Mouse (Mus musculus) limb, embryonic 13.5 days (tissue): ENCODE data around the gene Cyb561d1. TPM values are rescaled to one million over a fixed set of nuclear protein-coding genes. Genes with fewer than 3 reads are reported as not detected.

ENCODE experiments used
- ATAC-seq: fragments of 200-750 bp; cut with Nextera tagmentation; 2 replicates; pipeline ENCODE4 v1.8.0; 2017; ENCODE audit warnings: low read depth, moderate number of reproducible peaks, moderate TSS enrichment; ENCODE audit not compliant: low FRiP score
- H3K27ac ChIP-seq: fragments of 300-500 bp; sonication (generic); 2 replicates; pipeline ENCODE4 v1.5.1; 2015; ENCODE audit warnings: inconsistent platforms, mild to moderate bottlenecking, moderate library complexity
- H3K27me3 ChIP-seq: fragments of 300-500 bp; sonication (generic); 2 replicates; pipeline ENCODE4 v1.6.1; 2015; ENCODE audit warnings: mild to moderate bottlenecking, inconsistent platforms
- H3K36me3 ChIP-seq: fragments of 300-500 bp; sonication (generic); 2 replicates; pipeline ENCODE4 v1.6.1; 2015; ENCODE audit warnings: inconsistent platforms, mild to moderate bottlenecking, moderate library complexity
- H3K4me1 ChIP-seq: fragments of 300-500 bp; sonication (generic); 2 replicates; pipeline ENCODE4 v1.6.1; 2015; ENCODE audit warnings: inconsistent platforms
- H3K4me2 ChIP-seq: fragments of 300-500 bp; sonication (generic); replicated peaks from 2 replicates; pipeline ENCODE4 v1.6.1; 2015; ENCODE audit warnings: inconsistent platforms, mild to moderate bottlenecking, moderate library complexity
- H3K4me3 ChIP-seq: fragments of 300-500 bp; sonication (generic); 2 replicates; pipeline ENCODE4 v1.5.1; 2015; ENCODE audit warnings: moderate library complexity, mild to moderate bottlenecking, inconsistent platforms
- H3K9ac ChIP-seq: fragments of 300-500 bp; sonication (generic); 2 replicates; pipeline ENCODE4 v1.6.1; 2015; ENCODE audit warnings: mild to moderate bottlenecking, inconsistent platforms
- H3K9me3 ChIP-seq: fragments of 300-500 bp; sonication (generic); 2 replicates; pipeline ENCODE4 v1.6.1; 2016; ENCODE audit warnings: inconsistent platforms
- WGBS: fragments of 180-500 bp; shearing (Covaris S2); methylation state at CpG from one replicate; pipeline ENCODE4 v1.1.7; 2015; 5-methylcytosine and 5-hydroxymethylcytosine counted together
- polyA plus RNA-seq: library from polyadenylated mRNA; unstranded; fragments of >200 nt; fragmentation: Nextera tagmentation; extraction: Ambion mirVana; gene quantifications from 2 replicates; pipeline ENCODE4 v1.2.1, GENCODE M21; 2015

Cyb561d1 gene
- polyA plus RNA-seq, 1 experiment from 2014 or later = 1.8 TPM

DNA sequence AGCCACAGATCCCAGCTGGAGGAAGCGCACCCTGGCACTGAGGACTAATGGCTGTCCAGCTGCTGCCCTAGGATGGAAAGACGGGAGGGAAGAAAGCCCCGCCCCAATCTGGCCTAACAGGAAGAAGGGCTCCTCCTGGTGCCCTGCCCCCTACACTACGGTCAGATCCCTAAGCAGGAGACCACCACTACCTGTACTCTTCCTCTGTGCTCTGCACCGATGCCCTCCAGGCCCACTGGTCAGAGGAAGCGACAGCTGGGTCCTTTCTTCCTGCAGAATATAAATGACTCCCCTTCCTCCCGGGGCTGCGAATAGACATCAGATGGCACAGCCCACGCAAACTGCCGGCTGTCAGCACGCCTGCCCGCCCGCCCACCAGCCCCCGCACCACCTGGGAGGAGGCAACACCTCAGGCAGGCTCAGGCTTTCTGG lies 3.9 kb downstream of the Cyb561d1 start:
- Histone ChIP-seq H3K9me3 (no peaks in the 10 kb centered on the region), H3K4me3 (no peak overlapping the region), H3K4me2 (peak overlapping the region; percentile 45), H3K4me1 (peaks cover 47% of the 10 kb centered on the region), H3K36me3 (peaks cover 13% of the 10 kb centered on the region), H3K9ac (peak overlapping the region; percentile 35), H3K27me3 (no peaks in the 10 kb centered on the region), H3K27ac (no peak overlapping the region)
- ATAC-seq = no peak
- 13% methylated on average over 13 of the region's 14 CpGs for WGBS

DNA sequence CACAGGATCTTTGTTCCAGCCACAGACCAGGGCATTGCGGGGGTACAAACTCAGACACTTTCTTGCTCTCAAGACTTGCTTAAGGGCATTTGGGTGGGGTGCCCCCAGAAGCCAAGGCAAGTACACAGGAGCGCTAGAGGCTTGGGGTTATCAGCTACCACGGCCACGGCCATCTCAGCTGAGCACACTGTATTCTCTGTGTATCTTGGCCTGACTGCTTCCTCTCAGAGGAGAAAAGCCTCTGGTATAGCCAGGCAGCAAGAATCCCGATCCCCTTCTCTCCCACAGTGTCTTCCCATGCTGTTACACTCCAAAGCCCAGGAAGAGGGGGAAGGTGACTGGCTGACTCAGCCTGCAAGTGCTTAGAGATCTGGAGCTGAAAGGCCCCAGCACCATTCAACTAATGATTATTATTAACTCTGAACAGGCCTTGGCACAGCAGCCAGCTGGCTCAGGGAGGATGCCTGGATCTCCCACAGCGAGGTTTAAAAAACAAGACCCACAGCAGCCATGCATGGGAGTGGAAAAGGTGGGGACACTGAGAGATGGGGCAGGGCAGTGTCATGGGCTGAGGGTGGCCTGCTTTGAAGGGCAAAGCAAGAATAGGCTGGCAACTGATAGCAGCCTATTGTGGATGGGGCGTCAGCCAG lies 4.9 kb downstream of the Cyb561d1 start:
- Histone ChIP-seq H3K36me3 (peaks cover 6% of the 10 kb centered on the region; the same call in 1 of the 2 replicates), H3K4me1 (peaks cover 37% of the 10 kb centered on the region), H3K4me2 (no peak overlapping the region), H3K4me3 (no peak overlapping the region), H3K27me3 (no peaks in the 10 kb centered on the region), H3K9ac (peak overlapping the region; percentile 35; the same call in 1 of the 2 replicates), H3K9me3 (no peaks in the 10 kb centered on the region), H3K27ac (no peak overlapping the region)
- 65% methylated on average over 7 of the region's 7 CpGs for WGBS
- no peak for ATAC-seq

DNA sequence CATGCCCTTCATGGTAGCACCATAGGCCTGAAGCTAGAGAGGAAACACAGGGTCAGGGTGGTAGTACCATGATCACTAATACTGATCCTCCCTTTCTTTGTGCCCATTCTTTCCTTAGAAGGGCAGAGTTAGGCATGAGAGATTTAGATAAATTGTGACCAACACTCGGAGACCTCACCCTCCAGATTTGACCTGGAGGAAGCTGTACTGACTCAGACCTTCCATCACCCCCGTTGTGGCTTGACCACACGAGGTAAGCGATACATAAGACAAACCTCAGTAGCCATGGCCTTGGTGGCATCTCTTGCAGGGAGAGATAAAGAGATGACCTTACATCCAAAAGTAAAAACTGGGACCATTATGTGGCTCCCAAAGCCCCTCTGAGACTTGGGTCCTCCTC lies 5.7 kb downstream of the Cyb561d1 start:
- Histone ChIP-seq H3K4me1 (peaks cover 31% of the 10 kb centered on the region), H3K4me2 (no peak overlapping the region), H3K9me3 (no peaks in the 10 kb centered on the region), H3K27ac (no peak overlapping the region), H3K36me3 (peaks cover 6% of the 10 kb centered on the region; the same call in 1 of the 2 replicates), H3K27me3 (no peaks in the 10 kb centered on the region), H3K4me3 (no peak overlapping the region), H3K9ac (no peak overlapping the region)
- WGBS = 75% methylated on average over 4 of the region's 4 CpGs
- no peak for ATAC-seq

DNA sequence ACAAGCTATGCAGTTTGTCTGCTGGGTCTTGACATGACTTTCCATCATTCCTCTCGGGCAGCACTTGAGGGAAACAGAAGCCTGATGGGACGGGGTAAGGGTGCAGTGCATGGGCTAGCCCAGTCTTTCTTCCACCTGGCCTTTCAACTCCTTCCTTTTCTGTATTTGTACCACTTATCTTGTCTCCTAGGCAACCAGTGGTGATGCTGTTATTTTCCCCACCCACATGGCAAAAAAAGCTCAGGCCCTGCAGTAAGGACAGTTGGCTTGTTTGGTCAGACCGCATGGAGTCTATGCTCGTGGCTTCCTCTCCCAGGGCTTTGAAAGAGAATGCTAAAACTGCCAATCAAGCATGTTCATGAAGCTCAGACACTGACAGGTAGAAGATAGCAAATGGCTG lies 7.3 kb downstream of the Cyb561d1 start:
- Histone ChIP-seq H3K27me3 (no peaks in the 10 kb centered on the region), H3K27ac (no peak overlapping the region), H3K9me3 (no peaks in the 10 kb centered on the region), H3K4me1 (peaks cover 32% of the 10 kb centered on the region), H3K4me2 (no peak overlapping the region), H3K9ac (no peak overlapping the region), H3K4me3 (no peak overlapping the region), H3K36me3 (no peaks in the 10 kb centered on the region; the same call in 1 of the 2 replicates)
- 70% methylated on average over 4 of the region's 4 CpGs for WGBS
- no peak for ATAC-seq

DNA sequence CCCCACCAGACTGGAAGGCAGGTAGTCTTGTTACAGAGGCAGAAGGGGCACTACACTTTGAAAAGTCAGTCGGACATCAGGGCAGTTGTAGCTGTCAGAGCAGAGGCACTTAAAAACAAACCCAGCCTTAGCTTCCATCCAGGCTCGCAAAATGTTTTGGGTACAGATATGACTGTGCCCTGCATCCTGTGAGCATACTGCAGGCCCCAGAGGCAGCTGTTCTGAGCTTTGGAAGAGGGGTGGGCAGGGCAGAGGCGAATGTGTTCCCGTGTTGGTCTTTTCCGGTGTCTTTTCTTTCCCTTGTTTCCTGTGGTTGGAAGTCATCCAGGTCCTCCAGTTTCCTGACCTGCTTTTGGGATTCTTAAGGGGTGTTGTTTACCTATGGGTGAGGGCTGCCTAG lies 11.1 kb downstream of the Cyb561d1 start:
- 54% methylated on average over 5 of the region's 5 CpGs for WGBS
- peaks cover 21% of the 10 kb centered on the region for H3K27me3 ChIP-seq
- H3K9me3 ChIP-seq = no peaks in the 10 kb centered on the region
- no peak overlapping the region for H3K4me3 ChIP-seq
- no peak for ATAC-seq
- H3K27ac ChIP-seq = no peak overlapping the region
- H3K4me1 ChIP-seq = peaks cover 16% of the 10 kb centered on the region; the same call in 1 of the 2 replicates
- H3K9ac ChIP-seq = peak overlapping the region; percentile 19; the same call in 1 of the 2 replicates
- H3K36me3 ChIP-seq = peaks cover 3% of the 10 kb centered on the region; the same call in 1 of the 2 replicates
- no peak overlapping the region for H3K4me2 ChIP-seq

DNA sequence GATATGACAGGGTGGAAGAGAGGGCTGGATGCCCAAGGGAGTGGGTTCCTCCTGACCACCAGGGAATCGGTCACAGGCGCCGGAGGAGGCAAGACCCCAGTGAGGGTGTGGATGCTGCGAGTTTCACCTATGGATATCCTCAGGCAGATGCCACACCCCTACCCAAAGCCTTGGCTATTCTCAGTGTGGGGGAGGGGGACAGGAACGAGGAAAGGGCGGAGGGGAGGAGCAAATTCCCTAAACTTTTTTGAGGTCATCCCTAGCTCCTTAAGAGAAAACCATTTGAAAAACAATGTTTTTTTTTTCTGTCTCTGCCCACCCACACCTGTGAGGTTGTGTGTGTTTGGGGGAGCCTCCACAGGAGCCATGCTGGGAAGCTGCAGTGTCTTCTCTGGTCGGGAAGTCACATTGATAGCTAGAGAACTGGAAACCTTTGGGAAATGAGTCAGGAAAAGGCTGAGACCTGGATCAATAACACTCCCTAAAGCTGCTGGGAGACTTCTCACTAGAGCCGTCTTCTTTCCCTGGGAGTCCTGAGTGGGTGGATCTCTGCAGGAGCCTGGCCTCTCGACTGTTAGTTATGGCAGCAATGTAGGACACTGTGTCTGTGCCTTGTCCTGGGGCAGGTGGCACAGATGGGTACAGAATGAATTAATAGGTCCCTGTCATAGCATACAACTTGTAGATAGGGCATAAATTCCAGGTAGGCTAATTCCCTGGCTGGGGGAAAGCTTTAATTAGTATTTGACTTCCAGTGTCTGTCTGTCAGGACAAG lies 12.1 kb downstream of the Cyb561d1 start:
- H3K9me3 ChIP-seq = no peaks in the 10 kb centered on the region
- H3K4me3 ChIP-seq = no peak overlapping the region
- H3K36me3 ChIP-seq = peaks cover 3% of the 10 kb centered on the region; the same call in 1 of the 2 replicates
- peaks cover 16% of the 10 kb centered on the region; the same call in 1 of the 2 replicates for H3K4me1 ChIP-seq
- no peak overlapping the region for H3K9ac ChIP-seq
- H3K4me2 ChIP-seq = no peak overlapping the region
- H3K27ac ChIP-seq = no peak overlapping the region
- ATAC-seq = no peak
- H3K27me3 ChIP-seq = peaks cover 21% of the 10 kb centered on the region
- WGBS = 70% methylated on average over 9 of the region's 9 CpGs

DNA sequence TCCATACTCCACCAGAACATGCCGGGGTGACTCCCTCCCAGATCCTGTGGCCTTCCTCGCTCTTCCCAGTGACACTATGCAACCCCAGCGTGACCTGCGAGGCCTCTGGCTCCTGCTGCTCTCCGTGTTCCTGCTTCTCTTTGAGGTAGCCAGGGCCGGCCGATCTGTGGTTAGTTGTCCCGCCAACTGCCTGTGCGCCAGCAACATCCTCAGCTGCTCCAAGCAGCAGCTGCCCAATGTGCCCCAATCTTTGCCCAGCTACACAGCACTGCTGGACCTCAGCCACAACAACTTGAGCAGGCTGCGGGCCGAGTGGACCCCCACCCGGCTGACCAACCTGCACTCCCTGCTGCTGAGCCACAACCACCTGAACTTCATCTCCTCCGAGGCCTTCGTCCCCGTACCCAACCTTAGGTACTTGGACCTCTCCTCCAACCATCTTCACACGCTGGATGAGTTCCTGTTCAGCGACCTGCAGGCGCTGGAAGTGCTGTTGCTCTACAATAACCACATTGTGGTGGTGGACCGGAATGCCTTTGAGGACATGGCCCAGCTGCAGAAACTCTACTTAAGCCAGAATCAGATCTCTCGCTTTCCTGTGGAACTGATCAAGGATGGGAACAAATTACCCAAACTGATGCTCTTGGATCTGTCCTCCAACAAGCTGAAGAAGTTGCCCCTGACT lies 13.8 kb downstream of the Cyb561d1 start:
- H3K9me3 ChIP-seq = no peaks in the 10 kb centered on the region
- H3K4me2 ChIP-seq = peak overlapping the region; percentile 90
- peak overlapping the region; percentile 72 for H3K4me3 ChIP-seq
- peak overlapping the region; percentile 80; the same call in 1 of the 2 replicates for H3K9ac ChIP-seq
- ATAC-seq = no peak
- WGBS = 60% methylated on average over 20 of the region's 20 CpGs
- H3K27me3 ChIP-seq = peaks cover 21% of the 10 kb centered on the region
- peaks cover 16% of the 10 kb centered on the region; the same call in 1 of the 2 replicates for H3K4me1 ChIP-seq
- no peak overlapping the region for H3K27ac ChIP-seq
- H3K36me3 ChIP-seq = peaks cover 3% of the 10 kb centered on the region; the same call in 1 of the 2 replicates

DNA sequence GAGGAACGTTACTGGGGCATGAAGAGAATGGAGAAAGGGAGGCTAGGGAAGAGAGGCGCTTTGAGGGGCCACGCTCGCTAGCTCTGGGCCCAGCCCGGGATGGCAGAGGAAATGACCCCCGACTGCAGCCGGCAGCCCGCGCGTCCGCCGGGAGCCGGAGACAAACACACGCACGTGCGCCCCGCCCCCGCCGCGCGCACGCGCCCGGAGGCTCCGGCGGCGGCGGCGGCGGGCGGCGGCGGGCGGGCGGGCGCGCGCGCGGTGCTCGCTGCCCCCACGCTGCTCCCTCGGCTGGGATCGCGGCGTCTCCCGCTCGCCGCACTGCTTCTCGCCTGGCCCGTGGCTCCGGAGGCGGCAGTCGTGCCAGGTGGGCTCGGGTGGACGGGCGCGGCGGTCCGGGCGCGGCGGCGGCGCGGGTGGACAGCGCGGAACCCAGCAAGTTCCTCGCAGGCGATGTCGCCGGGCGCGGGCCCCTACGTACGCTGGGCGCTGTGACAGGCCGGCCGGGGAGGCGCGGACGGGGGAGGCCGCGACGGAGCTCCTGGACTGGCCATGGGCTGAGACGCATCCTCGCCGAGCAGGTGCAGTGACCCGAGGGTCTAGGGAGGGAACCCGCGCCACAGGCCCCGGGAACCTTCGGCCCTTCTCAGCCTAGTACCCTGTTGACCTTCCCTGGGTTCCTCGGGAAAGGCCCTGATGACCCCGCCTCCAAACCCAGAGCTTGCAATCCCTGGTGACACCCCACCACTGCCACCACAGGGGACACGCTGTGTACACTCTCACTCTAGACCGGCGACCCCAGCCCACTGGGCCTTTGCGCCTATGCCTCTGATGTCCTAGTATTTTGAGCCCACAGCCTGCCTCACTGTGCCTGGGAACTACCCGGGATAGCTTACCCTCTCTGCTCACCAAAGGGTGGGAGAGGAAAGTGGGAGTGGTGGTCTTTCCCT lies 14.6 kb downstream of the Cyb561d1 start, which contains the start of gene Amigo1:
Gene Amigo1 (plus strand): TSS at position 238 of the 950 bp plus-strand sequence.
- Histone ChIP-seq H3K27me3 (peaks cover 21% of the 10 kb centered on the region), H3K9ac (peak within 1 kb of the TSS; percentile 80), H3K4me1 (peaks cover 16% of the 10 kb centered on the region; the same call in 1 of the 2 replicates), H3K36me3 (peaks cover 3% of the 10 kb centered on the region; the same call in 1 of the 2 replicates), H3K9me3 (no peaks in the 10 kb centered on the region), H3K4me2 (peak within 1 kb of the TSS; percentile 90), H3K4me3 (peak within 1 kb of the TSS; percentile 72), H3K27ac (no peak within 1 kb of the TSS)
- 2% methylated on average over 85 of the region's 100 CpGs for WGBS
- ATAC-seq = peak; percentile 49

DNA sequence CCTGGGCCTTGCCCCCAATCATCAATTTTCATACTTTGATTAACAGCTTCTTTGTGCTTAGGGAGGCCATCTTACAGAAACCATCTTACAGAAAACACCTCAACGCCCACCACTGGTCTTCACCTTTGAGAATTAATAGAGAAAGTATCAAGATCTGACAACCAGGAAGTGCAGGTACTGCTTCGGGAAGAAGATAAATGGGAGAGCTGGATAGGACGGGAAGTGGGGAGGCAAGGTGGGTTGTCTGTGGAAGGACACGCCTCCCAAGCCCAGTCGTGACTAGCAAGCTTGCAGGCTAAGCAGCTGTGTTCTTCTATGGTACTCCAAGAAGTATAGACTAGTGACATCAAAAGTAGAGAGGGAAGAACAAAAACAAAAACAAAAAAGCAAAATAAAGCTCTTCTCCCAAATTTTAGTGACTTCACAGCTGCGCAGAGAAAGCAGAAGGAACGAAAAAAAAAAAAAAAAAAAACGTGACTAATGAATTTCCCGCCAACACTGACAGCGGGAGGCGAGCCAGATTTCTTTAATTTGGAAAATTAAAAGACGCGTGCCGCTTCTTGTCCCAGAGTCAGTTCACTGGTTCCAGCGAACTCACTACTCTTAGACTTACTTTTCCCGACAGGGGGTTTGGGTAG lies 15.4 kb downstream of the Cyb561d1 start:
- ATAC-seq = no peak
- H3K4me1 ChIP-seq = peaks cover 16% of the 10 kb centered on the region; the same call in 1 of the 2 replicates
- no peak overlapping the region for H3K27ac ChIP-seq
- peak overlapping the region; percentile 90 for H3K4me2 ChIP-seq
- H3K36me3 ChIP-seq = peaks cover 3% of the 10 kb centered on the region; the same call in 1 of the 2 replicates
- WGBS = 4% methylated on average over 16 of the region's 16 CpGs
- H3K4me3 ChIP-seq = peak overlapping the region; percentile 72
- peaks cover 21% of the 10 kb centered on the region for H3K27me3 ChIP-seq
- H3K9me3 ChIP-seq = no peaks in the 10 kb centered on the region
- H3K9ac ChIP-seq = peak overlapping the region; percentile 80; the same call in 1 of the 2 replicates

DNA sequence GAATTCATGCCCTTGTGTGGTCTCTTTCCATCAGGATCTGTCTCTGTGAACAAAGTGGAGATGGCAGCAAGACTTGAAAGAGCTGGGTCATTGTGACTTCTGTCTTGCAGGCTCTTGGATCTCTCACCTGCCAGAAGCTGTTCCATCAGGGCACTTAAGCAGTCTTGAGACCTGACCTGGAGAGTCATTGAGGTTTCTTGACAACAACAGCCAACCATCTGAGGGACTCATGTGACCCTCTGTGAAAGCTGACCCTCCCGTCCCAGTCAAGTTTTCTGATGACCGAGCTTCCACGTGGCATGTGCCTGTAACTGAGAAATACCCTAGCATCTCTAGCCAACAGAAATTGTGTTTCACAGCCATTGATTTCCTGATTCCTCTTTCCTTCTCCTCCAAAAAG lies 16.3 kb downstream of the Cyb561d1 start:
- Histone ChIP-seq H3K36me3 (peaks cover 3% of the 10 kb centered on the region; the same call in 1 of the 2 replicates), H3K9me3 (no peaks in the 10 kb centered on the region), H3K9ac (no peak overlapping the region), H3K27me3 (peaks cover 21% of the 10 kb centered on the region), H3K4me2 (no peak overlapping the region), H3K4me1 (peaks cover 12% of the 10 kb centered on the region), H3K27ac (no peak overlapping the region), H3K4me3 (no peak overlapping the region)
- no peak for ATAC-seq
- 66% methylated on average over 3 of the region's 3 CpGs for WGBS
